Mouse (Mus musculus) liver, postnatal 0 days (tissue): ENCODE measurements around the gene Pik3c2g. TPM values are rescaled to one million over a fixed set of nuclear protein-coding genes. Genes with fewer than 3 reads are reported as not detected.
"Not testable (repeated sequence)": the region's sequence is repeated elsewhere in the genome, so short reads cannot be mapped to it uniquely, and the experiment has no call there.

ENCODE experiments used
- ATAC-seq: fragments of 200-750 bp; cut with Nextera tagmentation; 2 replicates; pipeline ENCODE4 v1.8.0; 2017; ENCODE audit warnings: mild to moderate bottlenecking, moderate library complexity
- DNase-seq: peaks from one replicate; pipeline ENCODE4 v3.0.0-alpha.2; 2016
- H3K27ac ChIP-seq: fragments of 300-500 bp; sonication (generic); 2 replicates; pipeline ENCODE4 v1.5.1; 2014; ENCODE audit warnings: antibody characterized with exemption, moderate library complexity, mild to moderate bottlenecking, low read depth
- H3K27me3 ChIP-seq: fragments of 300-500 bp; sonication (generic); 2 replicates; pipeline ENCODE4 v1.6.1; 2014; ENCODE audit warnings: low read length, control low read depth, mixed read lengths; ENCODE audit not compliant: insufficient read depth
- H3K36me3 ChIP-seq: fragments of 300-500 bp; sonication (generic); replicated peaks from 2 replicates; pipeline ENCODE4 v1.6.1; 2014; ENCODE audit warnings: mild to moderate bottlenecking, control low read depth, low read length, moderate library complexity, mixed read lengths; ENCODE audit not compliant: insufficient read depth
- H3K4me1 ChIP-seq: fragments of 300-500 bp; sonication (generic); 2 replicates; pipeline ENCODE4 v1.6.1; 2014; ENCODE audit warnings: antibody characterized with exemption, mild to moderate bottlenecking, control low read depth; ENCODE audit not compliant: insufficient read depth
- H3K4me2 ChIP-seq: fragments of 300-500 bp; sonication (generic); 2 replicates; pipeline ENCODE4 v1.6.1; 2014; ENCODE audit warnings: low read depth, mild to moderate bottlenecking, low read length, moderate library complexity, mixed read lengths
- H3K4me3 ChIP-seq: fragments of 300-500 bp; sonication (generic); 2 replicates; pipeline ENCODE4 v1.5.1; 2014; ENCODE audit warnings: low read depth, low read length
- H3K9ac ChIP-seq: fragments of 300-500 bp; sonication (generic); replicated peaks from 2 replicates; pipeline ENCODE4 v1.6.1; 2014; ENCODE audit warnings: mild to moderate bottlenecking, moderate library complexity
- H3K9me3 ChIP-seq: fragments of 300-500 bp; sonication (generic); 2 replicates; pipeline ENCODE4 v1.6.1; 2016; ENCODE audit warnings: mild to moderate bottlenecking, control low read depth, low read length, mixed read lengths
- CTCF ChIP-seq: sonication (generic); IDR thresholded peaks from 2 replicates; pipeline ENCODE4 v1.5.1; 2016; ENCODE audit warnings: antibody characterized with exemption, low read depth
- EP300 ChIP-seq: IDR thresholded peaks from 2 replicates; pipeline ENCODE4 v1.6.1; 2016; ENCODE audit warnings: antibody characterized with exemption, low read depth, mild to moderate bottlenecking
- WGBS: fragments of 180-500 bp; shearing (Covaris S2); extraction: QIAGEN DNeasy Blood & Tissue Kit; methylation state at CpG from one replicate; pipeline ENCODE4 v1.1.7; 2014; ENCODE audit not compliant: insufficient replicate concordance; 5-methylcytosine and 5-hydroxymethylcytosine counted together
- polyA plus RNA-seq: library from polyadenylated mRNA; unstranded; fragments of >200 nt; fragmentation: Nextera tagmentation; extraction: Ambion mirVana; gene quantifications from 2 replicates; pipeline ENCODE4 v1.2.1, GENCODE M21; 2015

Gene Pik3c2g
- polyA plus RNA-seq, 1 experiment from 2014 or later, result 5.6 TPM

- no peak overlapping the region for H3K4me2 ChIP-seq
- no peak for TF ChIP-seq EP300
- no peak for TF ChIP-seq CTCF
- no peak overlapping the region for H3K27ac ChIP-seq
- H3K36me3 ChIP-seq, result no peaks in the 10 kb centered on the region
- no peaks in the 10 kb centered on the region for H3K27me3 ChIP-seq
- H3K4me3 ChIP-seq, result no peak overlapping the region
- DNase-seq (no peak), ATAC-seq (no peak)
- no peaks in the 10 kb centered on the region for H3K9me3 ChIP-seq
- 72% methylated on average over 12 of the region's 12 CpGs for WGBS
- no peaks in the 10 kb centered on the region for H3K4me1 ChIP-seq
- no peak overlapping the region for H3K9ac ChIP-seq
These were observed 322.1 kb downstream of the Pik3c2g start for GRCm38 (mm10) chr6:139908997-139909669.

- no peak for TF ChIP-seq CTCF
- no peak for TF ChIP-seq EP300
- Histone ChIP-seq H3K27me3 (no peaks in the 10 kb centered on the region), H3K27ac (no peak overlapping the region), H3K4me1 (no peaks in the 10 kb centered on the region), H3K4me2 (no peak overlapping the region), H3K9ac (no peak overlapping the region), H3K4me3 (no peak overlapping the region), H3K36me3 (no peaks in the 10 kb centered on the region), H3K9me3 (no peaks in the 10 kb centered on the region)
- 63% methylated on average over 5 of the region's 5 CpGs for WGBS
- ATAC-seq (no peak), DNase-seq (no peak)
These were observed 341.7 kb downstream of the Pik3c2g start for GRCm38 (mm10) chr6:139928766-139929165.

DNA sequence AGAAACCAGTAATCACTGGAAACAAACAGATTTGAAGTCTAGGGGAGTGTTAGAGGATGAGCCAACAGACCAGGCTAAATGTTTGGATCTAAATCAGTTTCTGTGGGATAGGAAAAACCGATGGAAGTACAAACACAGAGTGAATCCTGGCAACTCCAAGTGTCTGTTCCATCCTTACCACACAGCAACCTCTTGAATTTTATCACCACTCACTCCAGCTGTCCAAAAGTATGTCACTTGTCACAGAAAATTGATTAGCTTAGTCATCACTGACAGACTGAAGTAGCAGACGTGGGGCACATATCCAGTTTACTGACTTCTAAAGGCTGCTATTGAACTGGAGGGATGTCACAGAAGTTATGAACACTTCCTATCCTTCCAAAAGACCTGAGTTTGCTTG lies 347.8 kb downstream of the Pik3c2g start:
- no peak for DNase-seq
- Histone ChIP-seq H3K27ac (no peak overlapping the region), H3K36me3 (no peaks in the 10 kb centered on the region), H3K9me3 (no peaks in the 10 kb centered on the region), H3K4me3 (no peak overlapping the region), H3K4me1 (no peaks in the 10 kb centered on the region), H3K4me2 (no peak overlapping the region), H3K27me3 (no peaks in the 10 kb centered on the region), H3K9ac (no peak overlapping the region)
- no peak for ATAC-seq
- WGBS, result 44% methylated on average over 2 of the region's 2 CpGs
- TF ChIP-seq CTCF (no peak), EP300 (no peak)

DNA sequence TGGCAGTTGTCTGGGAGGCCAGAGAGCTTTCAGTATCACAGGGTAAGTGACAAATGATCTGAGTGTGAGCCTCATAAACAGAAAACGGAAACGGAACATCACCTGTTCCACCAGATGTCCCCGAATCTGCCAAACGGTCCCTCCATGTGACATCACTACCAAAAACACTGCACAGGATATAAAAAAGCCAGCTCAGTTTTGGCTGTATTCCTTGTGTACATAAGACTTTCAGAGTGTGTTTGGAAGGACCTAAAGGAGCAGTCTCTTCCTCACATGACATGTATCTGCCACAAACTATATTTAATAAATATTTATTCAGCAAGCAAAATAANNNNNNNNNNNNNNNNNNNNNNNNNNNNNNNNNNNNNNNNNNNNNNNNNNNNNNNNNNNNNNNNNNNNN lies 350.6 kb downstream of the Pik3c2g start:
- not testable (repeated sequence) for H3K27me3 ChIP-seq, H3K9me3 ChIP-seq, H3K4me1 ChIP-seq, H3K4me2 ChIP-seq, DNase-seq, H3K27ac ChIP-seq, ATAC-seq, H3K36me3 ChIP-seq, H3K9ac ChIP-seq, H3K4me3 ChIP-seq
- 86% methylated on average over 4 of the region's 4 CpGs for WGBS

DNA sequence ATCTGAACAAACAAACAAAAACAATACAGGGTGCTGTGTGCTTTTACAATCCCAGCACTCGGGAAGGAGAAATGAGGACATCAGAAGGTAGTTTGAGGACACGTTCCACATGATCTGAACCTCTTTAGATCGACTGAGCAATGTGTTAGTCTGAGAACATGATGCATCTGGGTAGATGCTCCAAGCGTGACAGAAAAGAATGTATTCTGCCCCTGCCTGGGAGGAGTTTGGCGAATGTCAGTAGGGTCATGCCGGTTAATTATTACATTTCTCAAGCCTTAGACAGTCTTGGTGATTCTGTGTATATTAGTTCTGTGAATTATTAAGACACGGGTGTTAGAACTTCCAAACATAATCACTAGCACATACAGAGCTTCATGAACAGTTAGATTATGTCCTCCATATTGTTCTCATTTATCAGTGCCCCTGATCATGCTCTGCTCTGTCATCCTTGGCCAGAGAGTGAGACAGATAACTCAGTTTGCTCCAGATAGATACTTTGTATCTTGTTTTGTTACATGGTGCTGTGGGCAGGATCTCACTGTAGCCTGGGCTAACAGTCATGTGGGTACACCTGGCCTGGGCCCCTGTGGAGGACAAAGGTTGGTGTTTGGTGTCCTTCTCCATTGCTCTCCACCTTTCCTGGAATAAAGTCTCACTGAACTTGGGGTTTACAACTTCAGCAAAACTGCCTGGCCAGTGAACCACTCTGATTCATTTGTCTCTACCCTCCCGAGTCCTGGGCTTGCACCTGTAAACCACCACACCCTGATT lies 360.3 kb downstream of the Pik3c2g start:
- no peak for TF ChIP-seq EP300
- no peak for TF ChIP-seq CTCF
- ATAC-seq (no peak), DNase-seq (no peak)
- H3K9ac ChIP-seq, result no peak overlapping the region
- H3K27me3 ChIP-seq, result no peaks in the 10 kb centered on the region
- H3K4me1 ChIP-seq, result no peaks in the 10 kb centered on the region
- no peaks in the 10 kb centered on the region for H3K36me3 ChIP-seq
- peak overlapping the region; percentile 48; the same call in 1 of the 2 replicates for H3K27ac ChIP-seq
- WGBS, result 69% methylated on average over 8 of the region's 8 CpGs
- H3K4me2 ChIP-seq, result no peak overlapping the region
- no peak overlapping the region for H3K4me3 ChIP-seq
- no peaks in the 10 kb centered on the region for H3K9me3 ChIP-seq

- TF ChIP-seq EP300 (no peak), CTCF (no peak)
- H3K36me3 ChIP-seq, result no peaks in the 10 kb centered on the region
- H3K4me1 ChIP-seq, result no peaks in the 10 kb centered on the region
- WGBS, result 62% methylated on average over 12 of the region's 12 CpGs
- ATAC-seq (no peak), DNase-seq (no peak)
- no peak overlapping the region for H3K27ac ChIP-seq
- H3K9me3 ChIP-seq, result no peaks in the 10 kb centered on the region
- no peaks in the 10 kb centered on the region for H3K27me3 ChIP-seq
- H3K9ac ChIP-seq, result no peak overlapping the region
- H3K4me2 ChIP-seq, result no peak overlapping the region
- H3K4me3 ChIP-seq, result no peak overlapping the region
These were observed 366.6 kb downstream of the Pik3c2g start for GRCm38 (mm10) chr6:139953596-139953995.
